Mouse (Mus musculus): Measurements from ENCODE around the gene Lsm3. TPM values are rescaled to one million over a fixed set of nuclear protein-coding genes. Genes with fewer than 3 reads are reported as not detected.

Gene Lsm3
- polyA plus RNA-seq, 1 experiment, result 51.3 TPM

GRCm38 (mm10) chr6:91532661-91533060 is 16.9 kb downstream of the Lsm3 start:
- Histone ChIP-seq H3K27ac (ENCODE audit: insufficient read depth, low read length) (no peak overlapping the region), H3K4me1 (ENCODE audit: control insufficient read depth, insufficient read depth, low read length) (no peaks in the 10 kb centered on the region), H3K27me3 (ENCODE audit: control insufficient read depth, insufficient read depth, low read length) (no peaks in the 10 kb centered on the region), H3K4me3 (replicated peaks; ENCODE audit: insufficient read depth, low read depth, low read length) (no peak overlapping the region)
- TF ChIP-seq CTCF (IDR thresholded peaks at IDR 0.05; ENCODE audit: borderline replicate concordance, insufficient read depth, low read depth, low read length) (no peak), POLR2A (IDR thresholded peaks at IDR 0.05; ENCODE audit: borderline replicate concordance, insufficient read depth, low read length) (no peak)
- 62% methylated on average over 6 of the region's 6 CpGs for WGBS
- no peak for DNase-seq

GRCm38 (mm10) chr6:91533359-91533758 is 17.6 kb downstream of the Lsm3 start:
- WGBS, result 67% methylated on average over 5 of the region's 5 CpGs
- no peaks in the 10 kb centered on the region for H3K4me1 ChIP-seq (ENCODE audit: control insufficient read depth, insufficient read depth, low read length)
- no peak overlapping the region for H3K4me3 ChIP-seq (replicated peaks; ENCODE audit: insufficient read depth, low read depth, low read length)
- H3K27ac ChIP-seq (ENCODE audit: insufficient read depth, low read length), result no peak overlapping the region
- peaks cover under 1% of the 10 kb centered on the region; the same call in 1 of the 2 replicates for H3K27me3 ChIP-seq (ENCODE audit: control insufficient read depth, insufficient read depth, low read length)
- TF ChIP-seq CTCF (IDR thresholded peaks at IDR 0.05; ENCODE audit: borderline replicate concordance, insufficient read depth, low read depth, low read length) (no peak), POLR2A (IDR thresholded peaks at IDR 0.05; ENCODE audit: borderline replicate concordance, insufficient read depth, low read length) (no peak)
- DNase-seq, result no peak

GRCm38 (mm10) chr6:91533771-91534170 is 18.0 kb downstream of the Lsm3 start:
- Histone ChIP-seq H3K27me3 (ENCODE audit: control insufficient read depth, insufficient read depth, low read length) (peaks cover 2% of the 10 kb centered on the region; the same call in 1 of the 2 replicates), H3K4me1 (ENCODE audit: control insufficient read depth, insufficient read depth, low read length) (no peaks in the 10 kb centered on the region), H3K4me3 (replicated peaks; ENCODE audit: insufficient read depth, low read depth, low read length) (no peak overlapping the region), H3K27ac (ENCODE audit: insufficient read depth, low read length) (no peak overlapping the region)
- 48% methylated on average over 2 of the region's 2 CpGs for WGBS
- DNase-seq, result no peak
- no peak for TF ChIP-seq POLR2A (IDR thresholded peaks at IDR 0.05; ENCODE audit: borderline replicate concordance, insufficient read depth, low read length)
- no peak for TF ChIP-seq CTCF (IDR thresholded peaks at IDR 0.05; ENCODE audit: borderline replicate concordance, insufficient read depth, low read depth, low read length)

DNA sequence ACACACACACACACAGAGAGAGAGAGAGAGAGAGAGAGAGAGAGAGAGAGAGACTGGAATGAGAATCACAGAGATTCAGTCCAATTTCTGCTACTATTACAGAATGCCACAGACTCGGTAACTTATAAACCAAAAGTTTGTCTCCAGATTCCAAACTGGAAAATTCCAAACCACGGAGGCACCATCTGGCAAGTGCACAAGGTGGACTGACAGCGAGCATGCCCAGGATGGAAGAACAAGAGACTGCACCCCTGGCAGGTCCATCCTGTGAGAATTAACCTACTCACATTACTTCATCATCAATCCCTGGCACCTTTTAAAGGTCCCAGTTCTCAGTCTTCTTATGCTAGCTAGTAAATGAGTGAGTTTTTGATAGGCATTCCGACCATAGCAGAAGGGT is 18.5 kb downstream of the Lsm3 start:
- Histone ChIP-seq H3K27me3 (ENCODE audit: control insufficient read depth, insufficient read depth, low read length) (peaks cover 2% of the 10 kb centered on the region; the same call in 1 of the 2 replicates), H3K4me1 (ENCODE audit: control insufficient read depth, insufficient read depth, low read length) (no peaks in the 10 kb centered on the region), H3K4me3 (replicated peaks; ENCODE audit: insufficient read depth, low read depth, low read length) (no peak overlapping the region), H3K27ac (ENCODE audit: insufficient read depth, low read length) (no peak overlapping the region)
- 65% methylated on average over 4 of the region's 4 CpGs for WGBS
- TF ChIP-seq POLR2A (IDR thresholded peaks at IDR 0.05; ENCODE audit: borderline replicate concordance, insufficient read depth, low read length), result no peak
- TF ChIP-seq CTCF (IDR thresholded peaks at IDR 0.05; ENCODE audit: borderline replicate concordance, insufficient read depth, low read depth, low read length), result no peak
- DNase-seq, result no peak

- 53% methylated on average over 3 of the region's 3 CpGs for WGBS
- H3K27ac ChIP-seq (ENCODE audit: insufficient read depth, low read length), result no peak overlapping the region
- DNase-seq, result no peak
Observed at GRCm38 (mm10) chr6:91535231-91535630, 19.5 kb downstream of the Lsm3 start.

DNA sequence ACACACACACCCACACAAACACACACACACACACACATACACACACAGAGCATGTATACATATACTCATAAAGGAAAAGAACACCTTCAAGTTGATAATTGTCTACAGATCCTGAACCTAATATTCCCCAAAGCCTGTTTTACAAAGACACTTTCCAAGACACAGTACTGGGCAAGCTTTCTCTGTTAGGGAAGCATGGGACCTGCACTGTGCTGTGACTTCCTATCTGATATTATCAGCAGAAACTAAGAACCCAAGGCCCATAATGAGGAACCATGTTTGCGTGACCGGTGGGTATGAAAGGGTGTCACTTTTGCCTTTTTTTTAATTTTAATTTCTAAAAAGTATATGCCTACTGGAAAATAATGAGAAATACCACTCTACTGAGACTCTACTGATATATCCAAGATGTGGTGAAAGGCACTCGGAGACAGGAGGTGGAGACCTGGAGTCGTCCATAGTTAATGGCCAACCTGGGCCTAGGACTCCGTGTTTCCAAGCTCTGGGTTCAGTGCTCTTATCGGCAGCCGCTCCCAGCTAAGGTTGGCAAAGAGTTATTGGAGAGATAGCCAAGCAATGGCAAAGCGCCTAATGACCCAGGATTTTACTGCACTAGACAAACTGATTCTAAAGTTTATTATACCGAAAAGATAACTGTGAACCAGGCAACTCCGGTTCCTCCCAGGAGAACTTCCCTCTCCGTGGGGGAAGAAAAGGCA is 20.5 kb downstream of the Lsm3 start:
- DNase-seq, result no peak
- TF ChIP-seq CTCF (IDR thresholded peaks at IDR 0.05; ENCODE audit: borderline replicate concordance, insufficient read depth, low read depth, low read length), result no peak
- no peak overlapping the region for H3K4me3 ChIP-seq (replicated peaks; ENCODE audit: insufficient read depth, low read depth, low read length)
- H3K27me3 ChIP-seq (ENCODE audit: control insufficient read depth, insufficient read depth, low read length), result peaks cover 2% of the 10 kb centered on the region; the same call in 1 of the 2 replicates
- 51% methylated on average over 11 of the region's 11 CpGs for WGBS
- H3K27ac ChIP-seq (ENCODE audit: insufficient read depth, low read length), result no peak overlapping the region
- no peaks in the 10 kb centered on the region for H3K4me1 ChIP-seq (ENCODE audit: control insufficient read depth, insufficient read depth, low read length)

More at GRCm38 (mm10) chr6:91535231-91535630, 19.5 kb downstream of the Lsm3 start:
- Histone ChIP-seq H3K4me1 (ENCODE audit: control insufficient read depth, insufficient read depth, low read length) (no peaks in the 10 kb centered on the region), H3K4me3 (replicated peaks; ENCODE audit: insufficient read depth, low read depth, low read length) (no peak overlapping the region), H3K27me3 (ENCODE audit: control insufficient read depth, insufficient read depth, low read length) (peaks cover 2% of the 10 kb centered on the region; the same call in 1 of the 2 replicates)
- TF ChIP-seq POLR2A (IDR thresholded peaks at IDR 0.05; ENCODE audit: borderline replicate concordance, insufficient read depth, low read length) (no peak), CTCF (IDR thresholded peaks at IDR 0.05; ENCODE audit: borderline replicate concordance, insufficient read depth, low read depth, low read length) (no peak)

DNA sequence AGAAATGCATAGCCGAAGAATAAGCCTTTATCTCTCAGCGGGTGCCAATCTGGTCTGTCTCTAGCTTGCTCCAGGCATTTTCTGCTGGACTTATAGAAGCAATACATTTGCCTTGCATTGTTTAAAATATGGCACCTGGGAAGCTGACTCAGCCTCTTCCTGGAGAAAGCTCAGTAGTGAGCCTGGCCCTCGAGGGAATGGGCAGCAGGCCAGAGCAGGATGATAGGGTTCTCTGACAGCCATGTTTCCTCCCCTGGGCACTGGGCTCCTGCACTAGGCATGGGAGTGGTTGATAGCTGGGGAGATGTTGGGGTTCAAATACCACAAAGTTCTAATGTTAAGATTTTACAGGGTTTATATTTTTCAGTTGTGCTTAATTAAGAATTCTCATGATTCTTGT is 25.5 kb downstream of the Lsm3 start:
- Histone ChIP-seq H3K27me3 (ENCODE audit: control insufficient read depth, insufficient read depth, low read length) (peaks cover 2% of the 10 kb centered on the region; the same call in 1 of the 2 replicates), H3K4me1 (ENCODE audit: control insufficient read depth, insufficient read depth, low read length) (no peaks in the 10 kb centered on the region), H3K4me3 (replicated peaks; ENCODE audit: insufficient read depth, low read depth, low read length) (no peak overlapping the region), H3K27ac (ENCODE audit: insufficient read depth, low read length) (no peak overlapping the region)
- no peak for DNase-seq
- 38% methylated on average over 3 of the region's 3 CpGs for WGBS
- TF ChIP-seq POLR2A (IDR thresholded peaks at IDR 0.05; ENCODE audit: borderline replicate concordance, insufficient read depth, low read length), result no peak
- no peak for TF ChIP-seq CTCF (IDR thresholded peaks at IDR 0.05; ENCODE audit: borderline replicate concordance, insufficient read depth, low read depth, low read length)

- WGBS, result 88% methylated on average over 5 of the region's 5 CpGs
- DNase-seq, result no peak
- Histone ChIP-seq H3K27me3 (ENCODE audit: control insufficient read depth, insufficient read depth, low read length) (peaks cover 2% of the 10 kb centered on the region; the same call in 1 of the 2 replicates), H3K4me3 (replicated peaks; ENCODE audit: insufficient read depth, low read depth, low read length) (no peak overlapping the region), H3K4me1 (ENCODE audit: control insufficient read depth, insufficient read depth, low read length) (no peaks in the 10 kb centered on the region), H3K27ac (ENCODE audit: insufficient read depth, low read length) (no peak overlapping the region)
- no peak for TF ChIP-seq CTCF (IDR thresholded peaks at IDR 0.05; ENCODE audit: borderline replicate concordance, insufficient read depth, low read depth, low read length)
- no peak for TF ChIP-seq POLR2A (IDR thresholded peaks at IDR 0.05; ENCODE audit: borderline replicate concordance, insufficient read depth, low read length)
Observed at GRCm38 (mm10) chr6:91543056-91543455, 27.3 kb downstream of the Lsm3 start.
